Mouse (Mus musculus): ENCODE data around the gene Nr2c2. TPM values are rescaled to one million over a fixed set of nuclear protein-coding genes. Genes with fewer than 3 reads are reported as not detected.
A peak's percentile ranks its signal among the peaks of the same experiment; 100 is the strongest.

Gene Nr2c2
- polyA plus RNA-seq, 1 experiment from 2014 or later, result 6.4 TPM

GRCm38 (mm10) chr6:92199414-92199813, 108.2 kb downstream of the Nr2c2 start:
- Histone ChIP-seq H3K36me3 (peaks cover 75% of the 10 kb centered on the region), H3K27me3 (no peaks in the 10 kb centered on the region), H3K4me1 (replicated peaks) (peaks cover 6% of the 10 kb centered on the region; the same call in 1 of the 2 replicates), H3K4me3 (replicated peaks) (no peak overlapping the region), H3K9ac (no peak overlapping the region), H3K9me3 (replicated peaks) (no peaks in the 10 kb centered on the region), H3K4me2 (no peak overlapping the region), H3K27ac (no peak overlapping the region)
- DNase-seq (no peak), ATAC-seq (ENCODE audit: low read depth) (no peak)
- WGBS (ENCODE audit: insufficient replicate concordance), result 81% methylated on average over 8 of the region's 8 CpGs

DNA sequence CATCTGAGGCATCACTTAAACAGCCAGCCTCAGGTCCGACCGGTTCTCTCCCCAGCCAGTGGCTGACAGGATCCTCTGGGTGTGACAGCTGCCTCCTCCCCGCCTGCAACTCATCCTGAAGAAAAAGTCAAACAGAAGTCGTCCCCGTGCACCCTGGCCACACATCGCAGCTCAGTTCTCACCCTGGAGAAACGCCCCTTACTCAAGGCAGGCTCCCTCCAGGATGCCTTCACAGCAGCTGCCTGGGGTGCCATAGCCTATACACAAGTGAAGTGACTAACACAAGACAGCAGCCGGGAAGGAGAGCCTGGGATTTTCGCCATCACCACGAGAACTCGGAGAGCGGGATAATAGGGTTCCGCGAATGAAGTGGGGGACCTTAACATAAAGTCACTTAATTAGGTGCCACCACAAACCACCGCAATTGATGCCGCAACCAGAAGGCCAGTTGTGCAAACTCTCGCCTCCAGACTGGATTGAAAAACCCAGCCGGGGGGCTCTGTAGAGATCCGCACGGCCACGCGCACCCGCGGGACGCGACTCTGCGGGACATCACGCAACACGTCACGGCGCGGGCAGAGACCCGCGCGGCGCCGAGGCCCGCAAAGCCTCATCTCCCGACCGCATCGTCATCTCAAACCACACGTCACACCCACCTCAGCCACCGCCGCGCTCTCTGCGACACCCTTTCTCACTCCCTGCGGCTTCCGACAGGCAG, 123.0 kb downstream of the Nr2c2 start:
- Histone ChIP-seq H3K36me3 (peaks cover 17% of the 10 kb centered on the region), H3K4me3 (replicated peaks) (peak overlapping the region; percentile 97), H3K4me2 (peak overlapping the region; percentile 95), H3K9ac (peak overlapping the region; percentile 93), H3K27me3 (no peaks in the 10 kb centered on the region), H3K27ac (peak overlapping the region; percentile 88), H3K9me3 (replicated peaks) (no peaks in the 10 kb centered on the region), H3K4me1 (replicated peaks) (peaks cover 29% of the 10 kb centered on the region)
- under 1% methylated on average over 46 of the region's 48 CpGs for WGBS (ENCODE audit: insufficient replicate concordance)
- ATAC-seq (ENCODE audit: low read depth) (peak; percentile 70), DNase-seq (peak; percentile 18)

DNA sequence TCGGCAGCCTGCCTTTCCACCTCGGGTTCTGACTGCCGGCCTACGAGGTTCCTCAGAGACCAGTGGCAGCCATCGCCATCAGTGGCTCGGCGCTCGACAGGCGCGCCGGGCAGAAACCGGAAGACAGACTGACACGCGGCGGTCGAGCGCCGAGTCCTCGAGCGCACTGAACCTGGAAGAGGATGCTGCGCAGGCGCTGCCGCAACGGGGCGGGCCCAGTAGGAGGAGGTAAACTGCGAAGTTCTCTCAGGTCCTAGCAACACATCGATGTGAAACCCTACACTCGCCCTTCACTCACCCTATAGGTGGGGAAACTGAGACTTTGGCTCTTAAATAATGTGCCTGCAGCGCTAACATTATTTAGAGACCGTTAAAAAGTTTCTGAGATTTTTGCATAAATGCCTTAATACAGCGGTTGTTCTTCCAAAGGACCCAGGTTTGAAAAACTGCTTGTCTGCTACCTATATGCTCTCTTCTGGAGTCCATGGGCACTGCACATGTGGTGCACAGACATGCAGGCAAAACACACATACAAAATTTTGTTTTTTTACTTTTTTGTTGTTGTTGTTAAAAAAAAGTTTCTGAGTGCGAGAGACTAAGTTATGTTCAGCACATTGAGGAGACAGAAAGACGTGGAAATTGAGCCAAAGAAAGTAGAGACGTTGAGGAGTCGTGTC, 123.7 kb downstream of the Nr2c2 start, which contains the start of gene Rbsn:
Rbsn (minus strand) TSS at position 153 of the 677 bp plus-strand sequence.
- Histone ChIP-seq H3K4me2 (peak within 1 kb of the TSS; percentile 95), H3K4me1 (replicated peaks) (peaks cover 29% of the 10 kb centered on the region), H3K9ac (peak within 1 kb of the TSS; percentile 93), H3K9me3 (replicated peaks) (no peaks in the 10 kb centered on the region), H3K27me3 (no peaks in the 10 kb centered on the region), H3K4me3 (replicated peaks) (peak within 1 kb of the TSS; percentile 97), H3K27ac (peak within 1 kb of the TSS; percentile 88), H3K36me3 (peaks cover 12% of the 10 kb centered on the region)
- DNase-seq, result peak; percentile 86
- ATAC-seq (ENCODE audit: low read depth), result peak; percentile 93
- WGBS (ENCODE audit: insufficient replicate concordance), result 9% methylated on average over 35 of the region's 35 CpGs

GRCm38 (mm10) chr6:92219445-92219844, 128.3 kb downstream of the Nr2c2 start:
- Histone ChIP-seq H3K4me2 (no peak overlapping the region), H3K9ac (no peak overlapping the region), H3K9me3 (replicated peaks) (no peaks in the 10 kb centered on the region), H3K4me1 (replicated peaks) (peaks cover 9% of the 10 kb centered on the region), H3K4me3 (replicated peaks) (no peak overlapping the region), H3K27me3 (no peaks in the 10 kb centered on the region), H3K27ac (no peak overlapping the region), H3K36me3 (no peaks in the 10 kb centered on the region)
- 36% methylated on average over 3 of the region's 3 CpGs for WGBS (ENCODE audit: insufficient replicate concordance)
- ATAC-seq (ENCODE audit: low read depth) (no peak), DNase-seq (peak; percentile 8)

DNA sequence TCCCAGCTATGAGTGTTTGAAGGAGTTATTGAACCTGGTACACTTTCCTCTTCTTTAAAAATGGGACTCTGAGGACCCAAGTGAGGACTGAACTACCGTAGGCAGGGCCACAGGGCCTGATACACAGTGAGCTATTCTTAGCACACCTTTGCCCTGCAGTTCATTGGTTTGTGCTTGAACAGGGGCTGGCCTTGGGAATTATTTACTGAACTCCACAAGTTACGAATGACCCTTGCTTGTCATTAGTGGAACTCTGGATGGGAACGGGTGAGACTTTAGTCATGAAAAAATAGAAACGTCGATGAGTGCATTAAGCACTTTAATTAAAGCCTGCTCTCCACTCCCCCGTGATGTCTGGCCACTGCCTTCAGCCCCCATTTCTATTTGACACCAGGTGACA, 130.4 kb downstream of the Nr2c2 start:
- no peak overlapping the region for H3K27ac ChIP-seq
- no peak overlapping the region for H3K9ac ChIP-seq
- H3K36me3 ChIP-seq, result no peaks in the 10 kb centered on the region
- no peaks in the 10 kb centered on the region for H3K9me3 ChIP-seq (replicated peaks)
- H3K4me1 ChIP-seq (replicated peaks), result no peaks in the 10 kb centered on the region
- H3K27me3 ChIP-seq, result no peaks in the 10 kb centered on the region
- no peak overlapping the region for H3K4me2 ChIP-seq
- ATAC-seq (ENCODE audit: low read depth), result peak; percentile 54; the same call in 1 of the 2 replicates
- WGBS (ENCODE audit: insufficient replicate concordance), result 63% methylated on average over 6 of the region's 6 CpGs
- no peak overlapping the region for H3K4me3 ChIP-seq (replicated peaks)
- no peak for DNase-seq

DNA sequence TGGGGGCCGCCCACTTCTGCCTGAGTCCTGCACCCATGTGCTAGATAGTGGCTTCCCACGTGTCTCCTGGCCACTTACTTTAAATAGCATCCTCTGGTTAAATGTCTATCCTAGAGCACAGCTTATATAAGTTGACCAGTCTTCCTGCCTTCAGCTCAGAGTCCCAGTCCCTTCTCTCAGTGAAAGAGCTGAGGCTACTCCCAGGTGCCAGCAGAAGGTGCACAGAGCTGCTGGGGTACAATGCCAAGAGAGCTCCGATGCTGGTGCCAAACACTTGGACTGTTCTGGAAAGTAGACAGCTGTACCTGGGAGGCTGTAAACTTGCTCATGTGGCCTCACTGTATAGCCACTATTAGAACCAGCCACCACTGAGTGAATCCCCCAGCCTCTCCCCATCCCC, 130.8 kb downstream of the Nr2c2 start:
- DNase-seq (no peak), ATAC-seq (ENCODE audit: low read depth) (0 out of 2 replicates have a peak, but pooled peaks have one; percentile 11)
- Histone ChIP-seq H3K4me2 (no peak overlapping the region), H3K27ac (no peak overlapping the region), H3K27me3 (no peaks in the 10 kb centered on the region), H3K36me3 (no peaks in the 10 kb centered on the region), H3K4me3 (replicated peaks) (no peak overlapping the region), H3K9me3 (replicated peaks) (no peaks in the 10 kb centered on the region), H3K9ac (no peak overlapping the region), H3K4me1 (replicated peaks) (no peaks in the 10 kb centered on the region)
- 66% methylated on average over 3 of the region's 3 CpGs for WGBS (ENCODE audit: insufficient replicate concordance)

Other genes starting within 250 kb of the Nr2c2 start
- gene Ccdc174, start 213.3 kb upstream of the Nr2c2 start, polyA plus RNA-seq (2015; fragmentation: Nextera tagmentation; extraction: Ambion mirVana), result 17.5 and 23.0 TPM in 2 replicates
- 0.07 TPM in 1 of 2 replicates, not detected in the other for gene 4930590J08Rik, start 188.6 kb upstream of the Nr2c2 start, polyA plus RNA-seq (2015; fragmentation: Nextera tagmentation; extraction: Ambion mirVana)
- gene Fgd5, start 112.5 kb upstream of the Nr2c2 start, polyA plus RNA-seq (2015; fragmentation: Nextera tagmentation; extraction: Ambion mirVana), result 2.4 and 2.7 TPM in 2 replicates
- gene Mrps25, start 92.6 kb downstream of the Nr2c2 start, polyA plus RNA-seq (2015; fragmentation: Nextera tagmentation; extraction: Ambion mirVana), result 64.2 and 70.9 TPM in 2 replicates
- gene Rbsn, start 123.5 kb downstream of the Nr2c2 start, polyA plus RNA-seq (2015; fragmentation: Nextera tagmentation; extraction: Ambion mirVana), result 8.9 and 12.3 TPM in 2 replicates
- not detected in 2 replicates for gene Trh, start 153.3 kb downstream of the Nr2c2 start, polyA plus RNA-seq (2015; fragmentation: Nextera tagmentation; extraction: Ambion mirVana)

Measured in liver, embryonic 13.5 days (tissue).